Mouse (Mus musculus) C2C12 (cell line): Measurements from ENCODE around the gene Wdr24. TPM values are rescaled to one million over a fixed set of nuclear protein-coding genes. Genes with fewer than 3 reads are reported as not detected.

Experiments
- H3K27me3 ChIP-seq: one replicate; pipeline ENCODE4 v1.6.1; 2011; ENCODE audit not compliant: control insufficient read depth, insufficient read depth, insufficient read length
- H3K36me3 ChIP-seq: one replicate; pipeline ENCODE4 v1.6.1; 2011; ENCODE audit not compliant: control insufficient read depth, insufficient read depth
- H3K4me3 ChIP-seq: one replicate; pipeline ENCODE4 v1.5.1; 2011; ENCODE audit warnings: mild to moderate bottlenecking, control low read depth; ENCODE audit not compliant: poor library complexity, insufficient read depth, severe bottlenecking
- H3K79me2 ChIP-seq: one replicate; pipeline ENCODE4 v1.6.1; 2011; ENCODE audit not compliant: control insufficient read depth, insufficient read depth
- H3K79me3 ChIP-seq: one replicate; pipeline ENCODE4 v1.6.1; 2011; ENCODE audit warnings: low read depth, control low read depth
- H3ac ChIP-seq: one replicate; pipeline ENCODE3; 2011; ENCODE audit warnings: low read depth; ENCODE audit not compliant: control insufficient read depth, insufficient read length
- CEBPB ChIP-seq: IDR thresholded peaks from one replicate; pipeline ENCODE4 v1.6.1; 2011; ENCODE audit warnings: low read depth, mild to moderate bottlenecking, control low read depth, moderate library complexity
- CTCF ChIP-seq: IDR thresholded peaks from one replicate; pipeline ENCODE4 v1.5.1; 2011; ENCODE audit not compliant: control insufficient read depth, insufficient read depth, insufficient read length
- FOSL1 ChIP-seq: IDR thresholded peaks from one replicate; pipeline ENCODE4 v1.8.0; 2011; ENCODE audit warnings: mild to moderate bottlenecking, low read length; ENCODE audit not compliant: poor library complexity, insufficient read depth, severe bottlenecking
- MAX ChIP-seq: IDR thresholded peaks from one replicate; pipeline ENCODE4 v1.6.1; 2011; ENCODE audit warnings: mild to moderate bottlenecking, control low read depth
- MYOD1 ChIP-seq: IDR thresholded peaks from one replicate; pipeline ENCODE4 v1.6.1; 2011; ENCODE audit warnings: low read depth; ENCODE audit not compliant: control insufficient read depth, insufficient read length
- MYOG ChIP-seq: IDR thresholded peaks from one replicate; pipeline ENCODE4 v1.6.1; 2011; ENCODE audit not compliant: control insufficient read depth, insufficient read length; ENCODE audit errors: extremely low read depth
- USF1 ChIP-seq: IDR thresholded peaks from one replicate; pipeline ENCODE4 v1.6.1; 2011; ENCODE audit warnings: low read depth, mild to moderate bottlenecking, control low read depth, moderate library complexity
- polyA plus RNA-seq: library from polyadenylated mRNA; unstranded; fragments of >200 nt; fragmentation: generic; extraction: Trizol; gene quantifications from one replicate; pipeline ENCODE4 v1.2.1, GENCODE M21; 2012; ENCODE audit warnings: missing spikeins

Wdr24 gene
- polyA plus RNA-seq, 1 experiment: 14.3 TPM

DNA sequence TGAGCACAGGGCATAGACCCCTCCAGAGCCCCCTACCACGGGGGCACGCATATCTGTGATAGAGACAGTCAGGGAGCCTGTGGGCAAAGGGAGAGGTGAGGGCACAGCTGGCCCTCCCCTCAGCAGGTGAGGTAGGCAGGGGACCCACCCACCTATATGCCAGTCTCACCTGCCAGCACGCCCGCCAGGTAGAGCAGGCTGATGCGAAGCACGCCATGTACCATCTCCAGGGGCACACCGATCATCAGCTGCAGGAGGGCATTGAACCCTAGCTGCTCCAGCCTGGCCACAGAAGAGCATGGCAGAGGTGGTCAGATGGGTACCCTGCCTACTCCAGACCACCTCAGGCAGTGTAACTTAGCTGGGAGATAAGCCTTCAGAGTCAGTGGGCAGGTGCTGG, 11.9 kb downstream of the Wdr24 start:
- H3K27me3 ChIP-seq: no peaks in the 10 kb centered on the region
- TF ChIP-seq MAX (no peak), MYOD1 (no peak), CTCF (no peak), CEBPB (no peak), USF1 (no peak), FOSL1 (no peak), MYOG (no peak)
- H3K79me2 ChIP-seq: peaks cover 47% of the 10 kb centered on the region
- H3K4me3 ChIP-seq: no peak overlapping the region
- no peak overlapping the region for H3ac ChIP-seq
- H3K36me3 ChIP-seq: peaks cover 35% of the 10 kb centered on the region
- H3K79me3 ChIP-seq: peaks cover 27% of the 10 kb centered on the region

DNA sequence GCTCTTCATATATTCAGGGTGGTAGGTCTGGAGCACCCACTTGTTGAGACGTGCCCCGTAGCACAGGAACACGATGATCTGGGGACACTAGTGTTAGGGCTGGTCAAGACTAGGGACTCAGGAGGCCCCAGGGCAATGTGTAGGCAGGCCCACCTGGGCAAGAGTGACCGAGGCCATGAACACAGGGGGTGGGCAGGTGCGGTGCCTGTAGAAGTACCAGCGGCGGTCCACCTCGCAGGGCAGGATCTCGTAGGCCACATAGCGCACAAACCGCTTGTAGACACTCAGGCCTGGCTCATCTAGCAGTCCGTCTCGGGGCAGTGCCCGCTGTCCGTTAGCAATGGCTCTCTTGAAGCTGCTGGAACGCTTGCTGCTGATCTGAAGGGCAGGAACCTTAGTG, 12.4 kb downstream of the Wdr24 start:
- no peaks in the 10 kb centered on the region for H3K27me3 ChIP-seq
- no peak overlapping the region for H3ac ChIP-seq
- TF ChIP-seq CTCF (no peak), USF1 (no peak), CEBPB (no peak), MYOD1 (no peak), MYOG (no peak), MAX (no peak), FOSL1 (no peak)
- peaks cover 42% of the 10 kb centered on the region for H3K79me2 ChIP-seq
- peaks cover 26% of the 10 kb centered on the region for H3K79me3 ChIP-seq
- peaks cover 35% of the 10 kb centered on the region for H3K36me3 ChIP-seq
- no peak overlapping the region for H3K4me3 ChIP-seq

DNA sequence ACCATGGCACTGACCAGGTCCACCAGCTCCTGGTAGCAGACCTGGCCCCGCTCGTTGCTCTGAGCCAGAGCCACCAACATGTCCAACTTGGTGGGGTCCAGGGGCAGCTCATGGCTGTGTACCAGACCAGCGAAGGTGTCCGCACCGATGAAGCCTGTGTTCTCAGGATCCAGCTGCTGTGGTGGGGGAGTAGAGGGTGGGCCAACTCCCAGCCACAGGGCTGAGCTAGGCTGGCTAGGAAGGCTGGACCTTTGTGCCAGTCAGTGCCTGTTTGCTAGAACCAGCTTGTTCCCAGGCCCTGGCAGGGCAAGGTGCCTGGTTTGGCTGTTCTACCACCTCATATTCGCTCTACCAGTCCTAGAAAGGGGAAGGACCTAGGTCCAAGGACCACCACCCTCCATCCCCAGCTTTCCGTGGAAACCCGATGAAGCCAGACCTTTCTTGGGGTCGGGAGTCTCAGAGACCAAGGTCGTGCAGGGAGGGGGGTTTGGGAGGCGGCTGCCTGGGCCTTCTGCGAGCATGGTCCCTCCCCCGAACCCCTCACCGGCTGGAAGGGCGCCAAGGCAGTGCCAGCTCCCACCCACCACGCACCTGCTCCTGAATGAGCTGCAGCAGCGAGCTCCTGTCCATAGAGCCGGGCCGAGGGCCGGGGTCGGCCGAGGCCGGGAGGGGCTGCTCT, 13.1 kb downstream of the Wdr24 start:
- H3K4me3 ChIP-seq: no peak overlapping the region
- H3K36me3 ChIP-seq: peaks cover 35% of the 10 kb centered on the region
- TF ChIP-seq FOSL1: no peak
- TF ChIP-seq MAX: no peak
- TF ChIP-seq CEBPB: no peak
- TF ChIP-seq MYOD1: no peak
- TF ChIP-seq MYOG: no peak
- no peak for TF ChIP-seq CTCF
- no peak for TF ChIP-seq USF1

DNA sequence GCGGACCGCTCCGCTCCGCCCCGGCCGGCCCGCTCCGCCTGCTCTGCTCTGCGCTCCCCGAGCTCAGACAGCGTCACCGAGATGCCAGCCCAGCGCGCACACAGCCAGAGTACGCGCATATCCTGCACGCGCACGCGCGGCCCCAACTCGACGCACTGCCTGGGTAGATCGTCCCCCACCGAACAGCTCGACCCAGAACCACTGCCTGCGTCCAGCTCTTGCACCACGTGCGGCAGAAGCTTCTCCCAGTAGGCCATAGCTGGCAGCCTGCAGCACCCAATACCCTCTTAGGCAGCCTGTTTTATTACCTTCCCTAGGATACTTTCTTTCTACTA, 13.6 kb downstream of the Wdr24 start, which contains the start of gene Rhbdl1:
TSS of gene Rhbdl1 (minus strand) at position 220 of the 335 bp plus-strand sequence.
- Histone ChIP-seq H3K79me2 (peaks cover 32% of the 10 kb centered on the region), H3ac (no peak within 1 kb of the TSS), H3K27me3 (no peaks in the 10 kb centered on the region), H3K36me3 (peaks cover 39% of the 10 kb centered on the region), H3K79me3 (peaks cover 14% of the 10 kb centered on the region), H3K4me3 (no peak within 1 kb of the TSS)
- TF ChIP-seq CTCF: no peak
- TF ChIP-seq CEBPB: no peak
- TF ChIP-seq FOSL1: no peak
- TF ChIP-seq MYOD1: no peak
- no peak for TF ChIP-seq USF1
- TF ChIP-seq MAX: no peak
- no peak for TF ChIP-seq MYOG

More for the DNA sequence above, 13.1 kb downstream of the Wdr24 start:
- Histone ChIP-seq H3K79me3 (peaks cover 19% of the 10 kb centered on the region), H3K79me2 (peaks cover 35% of the 10 kb centered on the region), H3K27me3 (no peaks in the 10 kb centered on the region), H3ac (no peak overlapping the region)

DNA sequence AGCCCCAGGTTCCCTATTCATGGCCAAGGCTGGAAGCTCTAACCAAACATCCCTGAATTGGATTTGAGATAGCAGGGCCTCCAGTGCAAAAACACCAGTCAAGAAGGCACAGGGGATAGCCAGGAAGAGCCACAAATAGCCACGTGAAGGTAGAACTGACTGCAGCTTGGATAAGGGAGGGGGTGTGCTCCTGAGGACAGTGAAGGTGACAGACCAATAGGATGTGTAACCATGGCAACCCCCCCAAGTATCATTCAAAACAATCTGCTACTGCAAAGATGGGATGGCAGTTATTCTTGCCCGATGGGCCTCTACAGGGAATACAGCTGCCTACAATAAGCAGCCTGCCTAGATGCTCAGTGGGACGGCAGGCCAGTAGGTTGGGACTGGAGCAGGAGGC, 14.1 kb downstream of the Wdr24 start:
- H3K36me3 ChIP-seq: peaks cover 40% of the 10 kb centered on the region
- TF ChIP-seq FOSL1 (no peak), MYOG (no peak), USF1 (no peak), CTCF (no peak), CEBPB (no peak), MAX (no peak), MYOD1 (no peak)
- no peak overlapping the region for H3K4me3 ChIP-seq

DNA sequence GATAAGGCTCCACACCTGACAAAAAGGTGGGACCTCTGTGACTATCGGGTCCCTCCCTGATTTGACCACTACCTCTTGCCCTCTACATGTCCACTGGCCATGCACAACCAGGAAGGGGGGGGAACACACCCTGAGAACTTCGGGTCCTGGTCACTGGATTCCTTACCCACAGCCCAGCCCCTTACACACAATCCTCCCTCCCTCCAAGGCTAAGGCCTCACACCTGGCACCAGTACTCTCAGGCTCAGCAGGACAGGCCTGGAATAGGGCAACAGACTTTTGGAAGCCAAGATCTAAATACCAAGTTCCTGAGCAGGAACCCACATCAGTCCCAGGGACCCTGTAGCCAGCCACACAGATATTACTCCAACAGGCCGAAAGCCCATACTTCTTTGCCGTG, 15.5 kb downstream of the Wdr24 start:
- H3K36me3 ChIP-seq: peaks cover 40% of the 10 kb centered on the region

More for the DNA sequence above, 14.1 kb downstream of the Wdr24 start:
- Histone ChIP-seq H3K79me3 (peaks cover 9% of the 10 kb centered on the region), H3K27me3 (no peaks in the 10 kb centered on the region), H3ac (no peak overlapping the region), H3K79me2 (peaks cover 32% of the 10 kb centered on the region)

More for the DNA sequence above, 15.5 kb downstream of the Wdr24 start:
- Histone ChIP-seq H3K4me3 (no peak overlapping the region), H3K79me3 (peaks cover 9% of the 10 kb centered on the region), H3K27me3 (no peaks in the 10 kb centered on the region), H3K79me2 (peaks cover 36% of the 10 kb centered on the region), H3ac (no peak overlapping the region)
- TF ChIP-seq MYOD1 (no peak), CEBPB (no peak), FOSL1 (no peak), CTCF (no peak), MAX (no peak), USF1 (no peak), MYOG (no peak)
